Mouse (Mus musculus) liver, adult 2 months (tissue): ENCODE results near the gene Gfod1. TPM values are rescaled to one million over a fixed set of nuclear protein-coding genes. Genes with fewer than 3 reads are reported as not detected.

Experiments used
- DNase-seq: peaks from one replicate; pipeline ENCODE4 v3.0.0-alpha.2; 2011; ENCODE audit warnings: low read depth, low spot score; ENCODE audit errors: extremely low read depth
- H3K27ac ChIP-seq: fragments of 200-500 bp; replicated peaks from 2 replicates; pipeline ENCODE4 v1.5.1; 2012; ENCODE audit warnings: low read depth, mild to moderate bottlenecking, control low read depth, inconsistent platforms, low read length; ENCODE audit not compliant: insufficient read depth
- H3K27me3 ChIP-seq: fragments of 200-500 bp; 2 replicates; pipeline ENCODE4 v1.6.1; 2012; ENCODE audit warnings: mild to moderate bottlenecking, moderate library complexity, low read length, inconsistent platforms; ENCODE audit not compliant: control insufficient read depth, insufficient read depth
- H3K36me3 ChIP-seq: fragments of 200-500 bp; 2 replicates; pipeline ENCODE4 v1.6.1; 2012; ENCODE audit warnings: low read length, inconsistent platforms; ENCODE audit not compliant: control insufficient read depth, insufficient read depth
- H3K4me1 ChIP-seq: fragments of 200-500 bp; 2 replicates; pipeline ENCODE4 v1.6.1; 2011; ENCODE audit warnings: low read length; ENCODE audit not compliant: control insufficient read depth, insufficient read depth
- H3K4me3 ChIP-seq: fragments of 200-500 bp; 2 replicates; pipeline ENCODE4 v1.5.1; 2011; ENCODE audit warnings: low read depth, mild to moderate bottlenecking, control low read depth, low read length, moderate library complexity; ENCODE audit not compliant: insufficient read depth
- H3K79me2 ChIP-seq: fragments of 200-500 bp; 2 replicates; pipeline ENCODE4 v1.6.1; 2012; ENCODE audit warnings: inconsistent platforms, mild to moderate bottlenecking, low read length, moderate library complexity; ENCODE audit not compliant: control insufficient read depth, insufficient read depth
- H3K9ac ChIP-seq: fragments of 200-500 bp; 2 replicates; pipeline ENCODE4 v1.6.1; 2012; ENCODE audit warnings: low read depth, mild to moderate bottlenecking, control low read depth, inconsistent platforms, low read length
- CTCF ChIP-seq: fragments of 200-500 bp; IDR thresholded peaks from 2 replicates; pipeline ENCODE4 v1.5.1; 2011; ENCODE audit warnings: low read depth, low read length, control low read depth
- POLR2A ChIP-seq: fragments of 200-500 bp; IDR thresholded peaks from 2 replicates; pipeline ENCODE4 v1.6.1; 2011; ENCODE audit warnings: low read length, control low read depth; ENCODE audit not compliant: insufficient read depth; ENCODE audit errors: extremely low read depth
- WGBS: fragments of 180-500 bp; shearing (Covaris S2); methylation state at CpG from one replicate; pipeline ENCODE4 v1.1.7; 2018; 5-methylcytosine and 5-hydroxymethylcytosine counted together
- polyA plus RNA-seq: library from polyadenylated mRNA; depleted of rRNA; stranded (reverse); fragments of >200 nt; gene quantifications from 2 replicates; pipeline ENCODE4 v1.2.3, GENCODE M21; 2012
- total RNA-seq: library from RNA; depleted of rRNA; stranded (reverse); fragments of >200 nt; gene quantifications from 2 replicates; pipeline ENCODE4 v1.2.3, GENCODE M21; 2014

Gfod1 gene
- total and polyA plus RNA-seq, 2 experiments = 0.61 to 1.0 TPM

DNA sequence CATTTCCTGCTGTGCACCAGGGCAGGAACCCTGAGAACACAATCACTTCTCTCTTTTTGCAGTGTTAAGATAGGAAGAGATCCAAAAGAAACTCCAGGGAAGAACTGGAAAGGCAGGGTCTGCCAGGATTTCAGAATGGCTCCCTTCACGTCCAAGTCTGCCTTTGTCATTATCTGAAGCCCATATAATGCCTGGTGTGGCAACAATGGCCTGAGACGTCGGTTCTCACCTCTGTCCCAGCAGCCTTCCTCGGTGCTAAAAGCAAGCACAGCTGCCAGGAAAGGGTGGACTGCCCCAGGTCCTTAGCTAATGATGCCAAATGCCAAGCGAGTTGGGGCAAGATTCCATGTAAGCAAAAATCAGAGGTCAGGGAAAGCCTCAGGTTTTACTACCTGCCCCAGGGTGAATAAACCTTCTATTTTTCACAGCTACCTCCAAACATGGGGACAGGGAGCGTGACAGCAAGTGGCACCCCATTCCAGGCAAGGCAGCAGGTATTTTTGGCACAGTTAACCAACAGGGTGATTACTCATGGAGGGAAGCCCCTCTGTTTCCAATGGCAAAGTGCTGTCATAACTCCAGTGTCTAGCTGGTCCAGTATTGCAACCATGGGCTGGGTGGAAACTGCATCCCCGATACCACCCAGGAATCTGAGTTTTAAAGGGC lies 7.7 kb downstream of the Gfod1 start:
- no peak for TF ChIP-seq CTCF
- TF ChIP-seq POLR2A = no peak
- DNase-seq = peak; percentile 71
- Histone ChIP-seq H3K79me2 (peaks cover 26% of the 10 kb centered on the region; the same call in 1 of the 2 replicates), H3K9ac (no peak overlapping the region), H3K27ac (no peak overlapping the region), H3K36me3 (no peaks in the 10 kb centered on the region), H3K27me3 (no peaks in the 10 kb centered on the region), H3K4me1 (peaks cover 13% of the 10 kb centered on the region), H3K4me3 (no peak overlapping the region)
- 38% methylated on average over 7 of the region's 7 CpGs for WGBS

- DNase-seq = no peak
- H3K36me3 ChIP-seq = no peaks in the 10 kb centered on the region
- peaks cover 23% of the 10 kb centered on the region; the same call in 1 of the 2 replicates for H3K79me2 ChIP-seq
- no peak overlapping the region for H3K27ac ChIP-seq
- no peaks in the 10 kb centered on the region for H3K27me3 ChIP-seq
- no peak overlapping the region for H3K4me3 ChIP-seq
- 92% methylated on average over 7 of the region's 7 CpGs for WGBS
- H3K4me1 ChIP-seq = peaks cover 8% of the 10 kb centered on the region
- H3K9ac ChIP-seq = no peak overlapping the region
- TF ChIP-seq CTCF = no peak
- no peak for TF ChIP-seq POLR2A
Observed at GRCm38 (mm10) chr13:43295684-43296083, 8.3 kb downstream of the Gfod1 start.

- no peak overlapping the region for H3K9ac ChIP-seq
- no peak overlapping the region for H3K27ac ChIP-seq
- peaks cover 22% of the 10 kb centered on the region; the same call in 1 of the 2 replicates for H3K79me2 ChIP-seq
- no peaks in the 10 kb centered on the region for H3K27me3 ChIP-seq
- DNase-seq = peak; percentile 12
- WGBS = 60% methylated on average over 7 of the region's 7 CpGs
- H3K4me1 ChIP-seq = peaks cover 7% of the 10 kb centered on the region
- TF ChIP-seq POLR2A (no peak), CTCF (no peak)
- no peaks in the 10 kb centered on the region for H3K36me3 ChIP-seq
- H3K4me3 ChIP-seq = no peak overlapping the region
Observed at GRCm38 (mm10) chr13:43294957-43295590, 8.9 kb downstream of the Gfod1 start.

- 96% methylated on average over 4 of the region's 4 CpGs for WGBS
- H3K4me3 ChIP-seq = no peak overlapping the region
- H3K4me1 ChIP-seq = peaks cover 7% of the 10 kb centered on the region
- TF ChIP-seq CTCF (no peak), POLR2A (no peak)
- H3K79me2 ChIP-seq = peaks cover 24% of the 10 kb centered on the region; the same call in 1 of the 2 replicates
- no peaks in the 10 kb centered on the region for H3K27me3 ChIP-seq
- no peak overlapping the region for H3K27ac ChIP-seq
- DNase-seq = no peak
- H3K36me3 ChIP-seq = no peaks in the 10 kb centered on the region
- no peak overlapping the region for H3K9ac ChIP-seq
Observed at GRCm38 (mm10) chr13:43292892-43293291, 11.1 kb downstream of the Gfod1 start.

DNA sequence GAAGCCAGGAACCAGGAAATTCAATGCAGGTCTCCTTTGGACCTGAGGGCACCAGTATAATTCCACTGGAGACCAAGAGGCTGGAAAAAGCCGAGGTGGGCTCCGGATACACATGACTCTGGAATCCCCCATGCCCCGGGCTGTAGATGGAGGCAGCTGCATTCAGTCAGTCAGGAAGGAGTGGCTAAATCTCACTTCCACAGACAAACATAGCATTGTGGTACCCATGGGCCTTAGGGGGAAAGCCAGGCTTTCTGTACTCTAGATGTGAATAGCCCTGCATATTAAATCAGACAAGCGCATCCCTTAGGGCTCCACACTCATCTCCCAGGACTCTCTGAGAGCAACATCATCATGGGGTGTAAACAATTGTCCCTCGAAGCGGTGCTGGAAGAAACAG lies 14.9 kb downstream of the Gfod1 start:
- H3K9ac ChIP-seq = no peak overlapping the region
- TF ChIP-seq POLR2A (no peak), CTCF (no peak)
- H3K4me1 ChIP-seq = no peaks in the 10 kb centered on the region
- WGBS = 91% methylated on average over 6 of the region's 6 CpGs
- peaks cover 24% of the 10 kb centered on the region; the same call in 1 of the 2 replicates for H3K79me2 ChIP-seq
- H3K27me3 ChIP-seq = no peaks in the 10 kb centered on the region
- no peak for DNase-seq
- no peak overlapping the region for H3K27ac ChIP-seq
- H3K4me3 ChIP-seq = no peak overlapping the region
- no peaks in the 10 kb centered on the region for H3K36me3 ChIP-seq

GRCm38 (mm10) chr13:43288444-43288843 lies 15.5 kb downstream of the Gfod1 start:
- H3K36me3 ChIP-seq = no peaks in the 10 kb centered on the region
- DNase-seq = no peak
- H3K4me3 ChIP-seq = no peak overlapping the region
- H3K27ac ChIP-seq = no peak overlapping the region
- no peaks in the 10 kb centered on the region for H3K4me1 ChIP-seq
- no peaks in the 10 kb centered on the region for H3K27me3 ChIP-seq
- peaks cover 23% of the 10 kb centered on the region; the same call in 1 of the 2 replicates for H3K79me2 ChIP-seq
- no peak overlapping the region for H3K9ac ChIP-seq
- WGBS = 95% methylated on average over 4 of the region's 4 CpGs
- TF ChIP-seq CTCF (no peak), POLR2A (no peak)
